Mouse (Mus musculus) stomach, postnatal 0 days (tissue): ENCODE measurements around the gene Tal1.

Experiments
- CTCF ChIP-seq: IDR thresholded peaks from 2 replicates; pipeline ENCODE4 v1.5.1; 2016; ENCODE audit warnings: antibody characterized with exemption, low read depth, mild to moderate bottlenecking, moderate library complexity
- EP300 ChIP-seq: optimal IDR thresholded peaks from 2 replicates; pipeline ENCODE3; 2016; ENCODE audit warnings: antibody characterized with exemption

GRCm38 (mm10) chr4:115086763-115087415, 30.7 kb downstream of the Tal1 start:
- TF ChIP-seq CTCF (no peak), EP300 (no peak)
